Mouse (Mus musculus) hindbrain, embryonic 10.5 days (tissue): Measurements from ENCODE around the gene Fubp1. TPM values are rescaled to one million over a fixed set of nuclear protein-coding genes. Genes with fewer than 3 reads are reported as not detected.
"Not testable (repeated sequence)": the region's sequence is repeated elsewhere in the genome, so short reads cannot be mapped to it uniquely, and the experiment has no call there.

Experiments used
- DNase-seq: peaks from one replicate; pipeline ENCODE4 v3.0.0-alpha.2; 2017; ENCODE audit warnings: low spot score
- H3K27ac ChIP-seq: fragments of 300-500 bp; sonication (generic); 2 replicates; pipeline ENCODE4 v1.5.1; 2016; ENCODE audit warnings: mild to moderate bottlenecking, moderate library complexity
- H3K27me3 ChIP-seq: fragments of 300-500 bp; sonication (generic); 2 replicates; pipeline ENCODE4 v1.6.1; 2016; ENCODE audit warnings: mild to moderate bottlenecking; ENCODE audit not compliant: poor library complexity, insufficient read depth, severe bottlenecking
- H3K36me3 ChIP-seq: fragments of 300-500 bp; sonication (generic); 2 replicates; pipeline ENCODE4 v1.6.1; 2016; ENCODE audit warnings: mild to moderate bottlenecking, moderate library complexity
- H3K4me1 ChIP-seq: fragments of 300-500 bp; sonication (generic); replicated peaks from 2 replicates; pipeline ENCODE4 v1.6.1; 2016; ENCODE audit warnings: mild to moderate bottlenecking
- H3K4me3 ChIP-seq: fragments of 300-500 bp; sonication (generic); 2 replicates; pipeline ENCODE4 v1.5.1; 2016; ENCODE audit warnings: mild to moderate bottlenecking, moderate library complexity
- H3K9me3 ChIP-seq: fragments of 300-500 bp; sonication (generic); 2 replicates; pipeline ENCODE4 v1.6.1; 2016; ENCODE audit warnings: mild to moderate bottlenecking, moderate library complexity
- WGBS: fragments of 180-500 bp; shearing (Covaris S2); methylation state at CpG from one replicate; pipeline ENCODE4 v1.1.7; 2016; 5-methylcytosine and 5-hydroxymethylcytosine counted together
- polyA plus RNA-seq: library from polyadenylated mRNA; unstranded; fragments of >200 nt; fragmentation: Nextera tagmentation; extraction: Ambion mirVana; gene quantifications from 2 replicates; pipeline ENCODE4 v1.2.1, GENCODE M21; 2016

Gene Fubp1
- polyA plus RNA-seq, 1 experiment from 2014 or later = 321 TPM

DNA sequence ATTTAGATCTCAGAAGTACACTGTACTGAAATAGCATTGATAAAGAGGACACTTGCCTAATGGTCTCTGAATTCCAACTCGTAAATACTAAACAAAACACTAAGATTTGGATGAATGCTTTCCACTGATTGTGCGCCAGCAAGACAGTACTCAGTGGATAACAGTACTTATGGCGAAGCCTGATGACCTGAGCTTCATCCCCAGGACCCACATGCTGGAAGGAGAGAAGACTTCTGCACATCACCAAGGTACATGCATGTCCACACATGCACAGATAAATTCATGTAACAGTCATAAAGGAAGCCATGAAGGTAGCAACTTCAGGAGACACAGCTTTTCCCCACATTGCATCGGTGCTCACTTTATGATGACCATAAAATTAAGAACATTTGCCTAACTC lies 31.4 kb upstream of the Fubp1 start:
- DNase-seq = no peak
- Histone ChIP-seq H3K27ac (no peak overlapping the region), H3K4me1 (no peaks in the 10 kb centered on the region), H3K36me3 (0 out of 2 replicates have a peak, but pooled peaks cover 3% of the 10 kb centered on the region), H3K4me3 (no peak overlapping the region), H3K9me3 (no peaks in the 10 kb centered on the region), H3K27me3 (no peaks in the 10 kb centered on the region)
- 91% methylated on average over 4 of the region's 4 CpGs for WGBS

DNA sequence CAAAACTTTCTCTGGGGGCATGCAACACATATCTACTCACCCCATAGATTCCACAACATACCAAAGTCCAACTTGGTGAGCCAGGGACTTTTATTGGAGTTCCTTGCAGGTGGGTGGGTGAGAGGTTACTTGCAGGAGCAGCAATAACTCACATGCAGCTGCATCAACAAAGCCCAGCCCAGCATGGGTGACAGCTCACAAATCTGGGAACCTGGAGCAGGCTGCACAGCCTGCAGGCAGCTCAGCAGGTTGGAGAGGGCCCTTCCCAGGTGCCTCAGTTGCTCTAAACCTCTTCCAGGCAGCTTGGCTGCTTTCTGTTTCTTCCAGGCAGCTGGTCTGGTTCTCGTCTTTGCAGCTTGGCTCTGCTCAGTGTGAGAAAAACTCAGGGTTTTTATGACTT lies 30.9 kb upstream of the Fubp1 start:
- Histone ChIP-seq H3K36me3 (0 out of 2 replicates have a peak, but pooled peaks cover 3% of the 10 kb centered on the region), H3K4me3 (no peak overlapping the region), H3K27ac (no peak overlapping the region), H3K4me1 (no peaks in the 10 kb centered on the region), H3K27me3 (no peaks in the 10 kb centered on the region), H3K9me3 (no peaks in the 10 kb centered on the region)
- WGBS = 64% methylated on average over 1 of the region's 1 CpGs
- no peak for DNase-seq

DNA sequence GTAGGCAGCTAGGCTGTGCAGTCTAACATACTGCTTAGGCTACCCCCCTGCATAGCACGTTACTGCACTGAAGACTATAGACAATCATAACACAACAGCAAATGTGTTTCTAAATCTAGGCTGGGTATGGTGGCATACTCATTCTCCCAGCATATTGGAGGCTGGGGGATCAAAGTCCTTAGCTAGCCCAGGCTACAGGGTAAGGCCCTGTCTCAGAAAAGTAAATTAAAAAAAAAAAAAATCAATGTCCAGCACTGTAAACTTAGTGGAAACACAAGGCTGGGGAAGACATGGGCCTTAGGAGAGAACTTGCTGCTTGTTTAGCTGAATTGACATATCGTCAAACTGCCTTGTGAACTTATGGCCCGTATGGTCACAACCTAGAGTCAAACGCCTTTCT lies 29.6 kb upstream of the Fubp1 start:
- Histone ChIP-seq H3K9me3 (no peaks in the 10 kb centered on the region), H3K27me3 (no peaks in the 10 kb centered on the region), H3K4me3 (no peak overlapping the region), H3K4me1 (no peaks in the 10 kb centered on the region), H3K36me3 (peaks cover 13% of the 10 kb centered on the region), H3K27ac (no peak overlapping the region)
- no peak for DNase-seq
- 93% methylated on average over 4 of the region's 4 CpGs for WGBS

DNA sequence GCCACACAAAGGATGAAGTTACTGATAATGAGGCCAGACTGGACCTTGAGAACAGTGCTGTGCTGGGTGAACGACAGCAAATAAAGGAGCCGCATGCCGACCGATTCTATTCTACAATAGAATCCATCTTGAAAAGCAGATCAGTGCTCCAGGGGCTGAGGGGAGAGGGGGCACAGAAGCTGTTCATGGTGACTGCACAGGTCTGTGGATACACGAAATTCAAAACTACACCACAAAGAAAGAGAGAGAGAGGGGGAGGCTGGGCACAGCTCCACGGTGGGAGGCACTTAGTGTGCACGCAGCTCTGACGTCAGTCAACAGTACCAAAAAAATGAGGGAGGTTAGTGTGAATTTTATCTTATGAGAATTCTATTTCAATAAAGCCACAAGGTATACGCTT lies 26.7 kb upstream of the Fubp1 start:
- no peaks in the 10 kb centered on the region for H3K9me3 ChIP-seq
- H3K36me3 ChIP-seq = peaks cover 26% of the 10 kb centered on the region
- no peak overlapping the region for H3K27ac ChIP-seq
- H3K27me3 ChIP-seq = no peaks in the 10 kb centered on the region
- H3K4me1 ChIP-seq = no peaks in the 10 kb centered on the region
- no peak overlapping the region for H3K4me3 ChIP-seq
- whole genome bisulfite sequencing = 63% methylated on average over 9 of the region's 9 CpGs
- no peak for DNase-seq

DNA sequence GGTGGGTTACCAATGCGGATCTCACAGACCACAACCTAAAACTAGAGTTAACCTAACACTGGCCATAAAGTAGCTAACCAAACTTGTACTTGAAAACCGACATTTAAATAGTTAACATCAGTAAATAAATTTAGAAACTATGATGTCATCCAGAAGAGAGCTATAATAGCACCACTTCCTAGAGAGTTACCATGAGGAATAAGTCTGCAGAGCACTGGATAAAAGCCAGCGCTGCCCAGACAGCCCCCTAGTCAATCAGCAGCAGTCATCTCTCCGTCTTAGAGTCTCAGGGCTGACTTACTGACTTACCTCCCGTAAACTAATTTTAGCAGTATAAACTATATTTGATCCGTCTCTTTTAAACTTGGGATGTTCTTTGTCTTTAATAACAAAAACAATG lies 24.1 kb upstream of the Fubp1 start:
- Histone ChIP-seq H3K36me3 (peaks cover 26% of the 10 kb centered on the region), H3K27ac (no peak overlapping the region), H3K27me3 (no peaks in the 10 kb centered on the region), H3K9me3 (no peaks in the 10 kb centered on the region), H3K4me1 (no peaks in the 10 kb centered on the region; the same call in 1 of the 2 replicates), H3K4me3 (no peak overlapping the region)
- WGBS = 90% methylated on average over 6 of the region's 6 CpGs
- no peak for DNase-seq

DNA sequence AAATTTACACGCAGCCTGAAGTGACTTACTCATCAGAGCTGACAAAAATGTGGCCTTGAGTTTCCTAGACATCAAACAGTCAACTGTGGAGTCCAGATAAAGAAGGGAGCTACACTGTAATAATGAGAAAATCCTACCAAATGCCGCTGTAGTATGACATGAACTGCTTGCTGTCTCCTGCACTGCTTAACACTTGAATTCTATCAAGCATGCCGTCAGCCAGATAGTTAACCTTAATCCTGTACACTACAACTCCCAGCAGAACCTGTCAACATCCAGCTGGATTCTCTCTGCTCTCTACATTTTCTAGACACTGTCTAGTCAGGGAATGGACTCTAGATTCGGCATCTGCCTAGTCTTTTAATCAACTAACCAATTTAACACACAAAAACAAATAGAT lies 20.9 kb upstream of the Fubp1 start:
- peaks cover 24% of the 10 kb centered on the region for H3K36me3 ChIP-seq
- H3K27ac ChIP-seq = no peak overlapping the region
- DNase-seq = no peak
- WGBS = 84% methylated on average over 4 of the region's 4 CpGs
- no peaks in the 10 kb centered on the region for H3K27me3 ChIP-seq
- no peaks in the 10 kb centered on the region for H3K9me3 ChIP-seq
- no peak overlapping the region for H3K4me3 ChIP-seq
- peaks cover 16% of the 10 kb centered on the region for H3K4me1 ChIP-seq

DNA sequence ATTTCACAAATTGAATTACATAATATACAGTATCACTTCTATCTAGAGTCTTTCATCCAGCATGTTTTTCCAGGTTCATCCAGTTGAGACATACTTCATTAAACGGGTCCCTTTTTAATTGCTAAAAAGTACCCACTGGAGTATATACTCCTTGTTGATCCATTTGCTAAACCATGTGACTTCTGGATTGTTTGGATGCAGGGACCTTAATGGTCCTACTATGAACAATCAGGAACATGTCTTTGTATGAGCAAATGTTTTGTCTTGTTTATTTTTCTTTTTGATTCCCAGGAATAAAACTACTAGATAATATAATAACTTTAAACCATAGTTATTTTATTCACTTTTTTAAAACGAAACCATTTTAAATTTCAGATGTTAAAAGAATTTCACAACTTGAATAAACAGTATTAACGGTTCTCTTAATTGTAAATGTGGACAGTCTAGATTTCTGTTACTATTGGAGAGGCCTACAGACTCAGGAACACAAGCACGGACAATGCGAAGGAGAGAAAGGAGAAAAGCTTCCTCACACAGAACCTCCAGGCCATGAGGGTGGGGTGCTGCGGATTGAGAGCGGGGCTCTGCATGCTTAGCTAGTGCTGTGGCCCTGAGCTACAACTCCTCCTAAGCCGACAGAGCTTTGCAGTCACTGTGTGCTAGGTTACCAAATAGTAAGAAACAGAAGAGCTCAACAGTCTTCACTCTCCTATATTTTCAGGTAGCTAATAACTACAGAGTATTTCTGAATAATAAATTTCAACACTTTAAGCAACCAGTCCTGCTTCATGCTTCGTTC lies 19.3 kb upstream of the Fubp1 start:
- no peak for DNase-seq
- no peaks in the 10 kb centered on the region for H3K9me3 ChIP-seq
- H3K4me3 ChIP-seq = no peak overlapping the region

DNA sequence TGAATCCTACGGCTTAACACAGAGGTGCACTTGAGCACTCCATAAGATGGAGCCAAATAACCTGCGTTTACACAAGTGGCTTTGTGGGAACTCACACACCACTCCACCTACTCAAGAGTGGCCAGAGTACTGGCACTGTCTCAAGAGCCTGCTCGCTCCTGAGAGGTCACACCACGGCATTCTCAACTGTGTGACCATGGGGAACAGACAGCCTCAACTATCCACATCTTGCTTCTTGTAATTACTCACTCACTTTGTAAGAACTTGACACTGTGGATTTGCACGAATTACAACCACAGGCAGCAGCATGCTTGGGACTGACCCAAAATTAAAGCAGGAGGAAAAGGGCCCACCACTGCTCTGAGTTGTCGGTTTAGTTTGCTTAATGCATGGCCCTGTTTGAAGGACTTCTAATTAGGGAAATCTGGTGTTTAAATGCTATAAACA lies 18.4 kb upstream of the Fubp1 start:
- Histone ChIP-seq H3K9me3 (no peaks in the 10 kb centered on the region), H3K36me3 (0 out of 2 replicates have a peak, but pooled peaks cover under 1% of the 10 kb centered on the region), H3K27ac (peak overlapping the region; percentile 20; the same call in 1 of the 2 replicates), H3K4me3 (peak overlapping the region; percentile 53), H3K27me3 (no peaks in the 10 kb centered on the region), H3K4me1 (peaks cover 16% of the 10 kb centered on the region)
- 55% methylated on average over 6 of the region's 6 CpGs for WGBS
- DNase-seq = peak; percentile 27

More for the DNA sequence above, 19.3 kb upstream of the Fubp1 start:
- 87% methylated on average over 9 of the region's 9 CpGs for WGBS
- Histone ChIP-seq H3K27ac (no peak overlapping the region), H3K27me3 (no peaks in the 10 kb centered on the region), H3K36me3 (peaks cover 10% of the 10 kb centered on the region), H3K4me1 (peaks cover 16% of the 10 kb centered on the region)

DNA sequence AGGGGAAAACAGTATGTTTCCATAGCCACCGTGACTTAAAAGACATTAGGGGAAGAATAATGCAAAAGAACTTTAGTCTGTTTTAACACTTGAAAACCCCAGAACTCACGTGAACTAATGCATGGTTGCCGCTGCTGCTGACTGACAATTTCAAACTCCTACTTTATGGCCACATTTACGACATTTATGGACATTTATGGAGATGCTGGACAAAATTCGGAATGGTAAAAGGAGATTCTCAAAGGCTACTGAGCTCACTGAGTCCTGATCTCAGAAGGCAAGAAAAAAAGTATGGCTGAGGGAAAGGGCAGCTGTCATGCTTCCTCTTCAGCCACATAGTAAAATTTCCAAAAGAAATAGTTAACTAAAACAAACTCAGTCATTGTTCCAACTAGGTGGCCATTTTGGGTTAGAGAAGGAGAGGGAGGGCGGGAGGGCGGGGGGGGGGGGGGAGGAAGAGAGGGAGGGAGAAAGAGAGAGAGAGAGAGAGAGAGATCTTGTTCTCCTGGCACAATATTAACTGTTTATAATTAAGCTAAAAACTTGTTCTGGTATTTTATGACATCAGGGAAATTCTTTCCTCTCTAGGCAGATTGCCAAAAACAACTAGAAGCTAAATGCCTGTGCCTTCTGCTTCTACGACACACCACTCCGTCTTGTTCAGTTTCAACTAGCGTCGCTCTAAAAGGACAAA lies 17.8 kb upstream of the Fubp1 start:
- WGBS = 58% methylated on average over 11 of the region's 11 CpGs
- DNase-seq = no peak
- Histone ChIP-seq H3K9me3 (no peaks in the 10 kb centered on the region), H3K27ac (no peak overlapping the region), H3K4me3 (peak overlapping the region; percentile 53), H3K27me3 (no peaks in the 10 kb centered on the region), H3K36me3 (no peaks in the 10 kb centered on the region), H3K4me1 (peaks cover 16% of the 10 kb centered on the region)

DNA sequence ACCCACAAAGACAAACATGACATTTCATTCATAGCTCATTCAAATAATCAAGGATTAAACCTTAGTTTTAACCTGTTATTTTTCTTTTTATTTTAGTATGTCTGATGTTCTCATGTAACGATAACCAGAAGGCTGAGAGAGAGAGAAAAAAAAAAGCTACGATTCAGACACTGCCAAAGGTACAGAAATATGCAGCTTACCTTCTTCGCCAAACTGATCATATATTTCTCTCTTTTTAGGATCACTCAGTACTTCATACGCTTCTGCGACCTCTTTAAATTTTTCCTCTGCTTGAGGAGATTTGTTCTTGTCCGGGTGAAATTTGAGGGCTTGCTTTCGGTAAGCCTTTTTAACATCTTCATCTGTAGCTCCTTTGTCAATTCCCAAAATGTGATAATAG lies 17.0 kb upstream of the Fubp1 start:
- H3K36me3 ChIP-seq = no peaks in the 10 kb centered on the region
- WGBS = 22% methylated on average over 7 of the region's 7 CpGs
- peaks cover 16% of the 10 kb centered on the region for H3K4me1 ChIP-seq
- H3K27me3 ChIP-seq = no peaks in the 10 kb centered on the region
- no peak for DNase-seq
- peak overlapping the region; percentile 53 for H3K4me3 ChIP-seq
- no peaks in the 10 kb centered on the region for H3K9me3 ChIP-seq
- peak overlapping the region; percentile 74 for H3K27ac ChIP-seq

DNA sequence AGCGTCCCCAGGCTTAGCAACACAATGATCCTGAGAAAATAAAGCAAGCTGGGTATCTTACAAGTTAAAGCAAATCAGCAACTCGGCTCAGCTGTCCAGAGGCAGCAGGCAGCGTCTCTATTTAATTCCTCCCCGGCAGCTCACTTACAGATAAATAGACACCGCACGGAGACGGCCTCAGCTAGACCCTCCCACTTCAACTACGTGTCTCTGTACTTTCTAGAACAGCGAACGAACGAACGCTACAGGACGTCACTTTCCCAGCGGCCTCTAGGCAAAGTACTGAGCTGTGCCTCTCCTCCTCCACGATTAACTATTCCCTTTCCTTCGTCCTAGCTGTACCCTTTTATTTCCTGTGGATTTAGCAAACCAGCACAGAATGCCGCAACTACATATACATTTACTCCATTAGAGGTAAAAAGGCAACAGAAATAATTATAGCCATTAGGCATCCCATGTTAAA lies 16.6 kb upstream of the Fubp1 start:
- WGBS = 2% methylated on average over 17 of the region's 17 CpGs
- H3K27ac ChIP-seq = peak overlapping the region; percentile 74

DNA sequence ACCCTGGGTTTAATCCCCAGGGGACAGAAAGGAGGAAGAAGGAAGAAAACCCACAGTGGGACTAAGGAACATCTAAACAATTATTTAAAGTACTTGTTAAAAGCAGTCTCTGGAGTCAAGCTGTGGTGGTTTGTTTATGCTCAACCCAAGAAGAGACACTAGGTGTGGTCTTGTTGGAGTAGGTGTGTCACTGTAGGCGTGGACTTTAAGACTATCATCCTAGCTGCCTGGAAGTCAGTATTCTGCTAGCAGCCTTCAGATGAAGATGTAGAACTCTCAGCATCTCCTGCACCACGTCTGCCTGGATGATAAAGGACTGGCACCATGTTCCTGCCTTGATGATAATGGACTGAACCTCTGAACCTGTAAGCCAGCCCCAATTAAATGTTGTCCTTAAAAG lies 13.0 kb upstream of the Fubp1 start:
- H3K36me3 ChIP-seq, H3K27me3 ChIP-seq, H3K9me3 ChIP-seq, H3K4me3 ChIP-seq, DNase-seq, H3K27ac ChIP-seq: not testable (repeated sequence)
- peaks cover 10% of the 10 kb centered on the region for H3K4me1 ChIP-seq
- 26% methylated on average over 2 of the region's 2 CpGs for WGBS

More for the DNA sequence above, 16.6 kb upstream of the Fubp1 start:
- peak; percentile 80 for DNase-seq
- peaks cover 16% of the 10 kb centered on the region for H3K4me1 ChIP-seq
- H3K9me3 ChIP-seq = no peaks in the 10 kb centered on the region
- peak overlapping the region; percentile 53 for H3K4me3 ChIP-seq
- H3K36me3 ChIP-seq = no peaks in the 10 kb centered on the region
- H3K27me3 ChIP-seq = no peaks in the 10 kb centered on the region

DNA sequence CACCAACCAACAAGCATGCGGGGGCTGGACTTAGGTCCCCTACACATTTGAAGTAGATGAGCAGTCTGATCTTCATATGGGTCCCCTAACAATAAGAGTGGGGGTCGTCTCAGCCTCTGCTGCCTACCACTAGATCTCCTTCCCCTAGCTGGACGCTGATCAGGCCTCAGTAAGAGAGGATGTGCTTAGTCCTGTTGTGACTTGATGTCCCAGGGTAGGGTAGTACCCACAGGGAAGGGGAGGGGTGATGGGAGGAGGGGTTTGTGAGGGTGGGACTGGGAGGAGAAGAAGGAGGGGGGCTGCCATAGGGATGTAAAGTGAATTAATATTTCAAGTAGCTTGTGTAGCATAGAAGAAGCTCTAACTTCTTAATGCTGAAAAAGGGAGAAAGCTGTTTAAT lies 11.1 kb upstream of the Fubp1 start:
- Histone ChIP-seq H3K27ac (no peak overlapping the region), H3K36me3 (no peaks in the 10 kb centered on the region), H3K9me3 (no peaks in the 10 kb centered on the region), H3K4me3 (no peak overlapping the region), H3K27me3 (no peaks in the 10 kb centered on the region), H3K4me1 (no peaks in the 10 kb centered on the region)
- no peak for DNase-seq
- 64% methylated on average over 3 of the region's 3 CpGs for WGBS
